Mouse (Mus musculus): ENCODE measurements around the gene Itpr3.

DNA sequence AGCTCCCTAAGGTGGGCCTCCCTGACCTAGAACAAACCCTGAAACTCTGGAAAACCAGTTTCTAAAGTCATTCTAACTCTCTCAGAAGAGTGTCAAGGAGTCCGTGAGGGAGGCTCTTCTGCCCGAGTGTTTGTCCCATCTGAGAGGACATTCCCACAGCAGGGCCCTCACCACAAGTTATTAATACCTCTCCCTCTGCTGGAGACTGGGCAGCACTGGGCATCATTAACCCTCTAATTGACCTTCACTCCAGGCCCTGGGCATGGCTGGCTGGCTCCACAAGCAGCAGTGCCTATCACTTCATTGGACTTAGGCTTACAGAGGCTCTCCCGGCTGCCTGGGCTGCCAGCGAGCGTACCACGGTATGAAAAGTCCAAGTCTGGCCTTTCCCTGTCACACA is 101.3 kb downstream of the Itpr3 start:
- TF ChIP-seq CTCF (IDR thresholded peaks at IDR 0.05) (no peak), EP300 (IDR thresholded peaks at IDR 0.05) (no peak)
